26 mouse cellular contexts compared by ENCODE assay signal in genomic region chr1:131671113-131671512, GRCm38 (mm10). TPM values are rescaled to one million over a fixed set of nuclear protein-coding genes. Genes with fewer than 3 reads are reported as not detected.
DNase-seq lines count a peak whose midpoint lies in the region; ATAC-seq and TF ChIP-seq lines count a peak whose summit lies in the region.
"Had no signal": no experiment of that assay in that cellular context is flagged by ENCODE, and none has a peak within 500 bp of the region (broad histone marks: within the 10 kb centered on the region; RNA-seq: fewer than 3 reads in every experiment).

No protein-coding gene starts in this region.

- dilution Hi-C loops in CH12.LX (cut with MboI; ENCODE audit: extremely low pct_ligation_motif_present, extremely low pct_unique_long_range_greater_than_20kb, low sequenced_read_pairs) = no loop called here

- ATAC-seq in granulocyte monocyte progenitor cell, adult 5-6 weeks (replicated peaks; ENCODE audit: poor library complexity, severe bottlenecking) = peak; percentile 68
- peak; percentile 68 for ATAC-seq in megakaryocyte progenitor cell, adult 5-6 weeks (replicated peaks; ENCODE audit: poor library complexity)
- ATAC-seq in midbrain, embryonic 16.5 days = no peak
- ATAC-seq: forebrain, embryonic 14.5 days; forebrain, postnatal 0 days; hindbrain, embryonic 16.5 days; intestine, embryonic 15.5 days had no signal

- peaks cover 12 to 44% of the 10 kb centered on the region in 2 experiments for H3K4me1 ChIP-seq in CH12.LX (ENCODE audit: control insufficient read depth in 1 of 2, insufficient read depth in 2 of 2)
- H3K4me1 ChIP-seq in midbrain, embryonic 16.5 days (ENCODE audit: control insufficient read depth, insufficient read depth, low read length) = no peaks in the 10 kb centered on the region
- H3K4me1 ChIP-seq: embryonic facial prominence, embryonic 12.5 days; embryonic facial prominence, embryonic 15.5 days; heart, embryonic 10.5 days; heart, embryonic 13.5 days; hindbrain, embryonic 12.5 days; intestine, embryonic 15.5 days had no signal

- H3K4me2 ChIP-seq in CH12.LX (ENCODE audit: insufficient read depth, low read depth, poor library complexity, severe bottlenecking) = no peak overlapping the region
- H3K4me2 ChIP-seq in midbrain, embryonic 16.5 days (ENCODE audit: low read length) = no peak overlapping the region
- H3K4me2 ChIP-seq: embryonic facial prominence, embryonic 12.5 days; embryonic facial prominence, embryonic 15.5 days; heart, embryonic 13.5 days; hindbrain, embryonic 12.5 days; intestine, embryonic 15.5 days had no signal

- 93% methylated on average over 8 of the region's 8 CpGs for WGBS in midbrain, embryonic 16.5 days

- TF ChIP-seq CTCF in CH12.LX (conservative IDR thresholded peaks at IDR 0.05 in 1 of 2, IDR thresholded peaks at IDR 0.05 in 1 of 2; ENCODE audit: low read depth in 2 of 2, low read length in 2 of 2) = no peak
- TF ChIP-seq CTCF in layer of hippocampus, adult 2 months (conservative IDR thresholded peaks at IDR 0.05) = no peak

- no peaks in the 10 kb centered on the region for H3K36me3 ChIP-seq in CH12.LX (replicated peaks in 1 of 2; ENCODE audit: control insufficient read depth in 1 of 2, insufficient read depth in 1 of 2, low read length in 1 of 2)
- H3K36me3 ChIP-seq in midbrain, embryonic 16.5 days (ENCODE audit: control insufficient read depth, insufficient read depth, low read length) = no peaks in the 10 kb centered on the region
- H3K36me3 ChIP-seq: embryonic facial prominence, embryonic 12.5 days; embryonic facial prominence, embryonic 15.5 days; heart, embryonic 10.5 days; heart, embryonic 13.5 days; hindbrain, embryonic 12.5 days; intestine, embryonic 15.5 days had no signal

- no peak overlapping the region for H3K27ac ChIP-seq in CH12.LX (ENCODE audit: insufficient read depth, low read depth)
- no peak overlapping the region for H3K27ac ChIP-seq in layer of hippocampus, adult 2 months
- H3K27ac ChIP-seq in midbrain, embryonic 16.5 days (ENCODE audit: low read length) = no peak overlapping the region
- H3K27ac ChIP-seq: embryonic facial prominence, embryonic 12.5 days; embryonic facial prominence, embryonic 15.5 days; gastrocnemius, adult 2 months; heart, adult 2 months; heart, embryonic 10.5 days; heart, embryonic 13.5 days; hindbrain, embryonic 12.5 days; intestine, embryonic 15.5 days had no signal

- DNase-seq in CH12.LX (ENCODE audit: extremely low read depth) = no peak
- no peak for DNase-seq in ovary, postnatal 14 days (ENCODE audit: low spot score)
- no peak for DNase-seq in layer of hippocampus, adult 2 months (ENCODE audit: low spot score in 2 of 2)
- DNase-seq: adrenal gland, adult 2 months; adrenal gland, postnatal 14 days; cerebellum, adult 11 months; cerebellum, adult 9-10 months; cerebellum, postnatal 14 days; forebrain, postnatal 0 days; gastrocnemius, adult 2 months; gastrocnemius, postnatal 14 days; heart, adult 2 months; heart, postnatal 14 days had no signal

- TF ChIP-seq EP300 in CH12.LX (IDR thresholded peaks at IDR 0.05; ENCODE audit: low read length) = no peak

- H3K4me3 ChIP-seq in CH12.LX (replicated peaks in 1 of 3; ENCODE audit: low read depth in 2 of 3, low read length in 2 of 3, poor library complexity in 1 of 3) = no peak overlapping the region
- H3K4me3 ChIP-seq in layer of hippocampus, adult 2 months = no peak overlapping the region
- H3K4me3 ChIP-seq in midbrain, embryonic 16.5 days (ENCODE audit: low read depth, low read length) = no peak overlapping the region
- H3K4me3 ChIP-seq: embryonic facial prominence, embryonic 12.5 days; embryonic facial prominence, embryonic 15.5 days; gastrocnemius, adult 2 months; heart, adult 2 months; heart, embryonic 10.5 days; heart, embryonic 13.5 days; hindbrain, embryonic 12.5 days; intestine, embryonic 15.5 days had no signal

- H3K9me3 ChIP-seq in CH12.LX (replicated peaks; ENCODE audit: low read length) = no peaks in the 10 kb centered on the region
- no peaks in the 10 kb centered on the region for H3K9me3 ChIP-seq in midbrain, embryonic 16.5 days (replicated peaks; ENCODE audit: control insufficient read depth, low read length, poor library complexity, severe bottlenecking)
- H3K9me3 ChIP-seq: embryonic facial prominence, embryonic 12.5 days; embryonic facial prominence, embryonic 15.5 days; G1E; heart, embryonic 10.5 days; heart, embryonic 13.5 days; hindbrain, embryonic 12.5 days; intestine, embryonic 15.5 days had no signal

- H3K9ac ChIP-seq in CH12.LX (ENCODE audit: insufficient read depth, low read depth) = no peak overlapping the region
- H3K9ac ChIP-seq in midbrain, embryonic 16.5 days (ENCODE audit: low read depth, low read length) = no peak overlapping the region
- H3K9ac ChIP-seq: embryonic facial prominence, embryonic 12.5 days; embryonic facial prominence, embryonic 15.5 days; forebrain, postnatal 0 days; heart, embryonic 13.5 days; hindbrain, embryonic 12.5 days; intestine, embryonic 15.5 days had no signal

- no peak for TF ChIP-seq RAD21 in CH12.LX (IDR thresholded peaks at IDR 0.05; ENCODE audit: low read depth, low read length)

- no peaks in the 10 kb centered on the region for H3K79me2 ChIP-seq in CH12.LX (replicated peaks; ENCODE audit: control insufficient read depth, extremely low read depth, insufficient read depth, poor library complexity, severe bottlenecking)

- no peak for TF ChIP-seq POLR2A in CH12.LX (IDR thresholded peaks at IDR 0.05; ENCODE audit: low read depth, low read length)

- no peaks in the 10 kb centered on the region for H3K27me3 ChIP-seq in CH12.LX (replicated peaks)
- H3K27me3 ChIP-seq in midbrain, embryonic 16.5 days (ENCODE audit: control insufficient read depth, insufficient read depth, low read depth, low read length) = no peaks in the 10 kb centered on the region
- H3K27me3 ChIP-seq: embryonic facial prominence, embryonic 12.5 days; embryonic facial prominence, embryonic 15.5 days; heart, embryonic 13.5 days; hindbrain, embryonic 12.5 days; intestine, embryonic 15.5 days had no signal

- in situ Hi-C loops in CH12.LX (cut with MboI; ENCODE audit: low pct_ligation_motif_present, low pct_unique_long_range_greater_than_20kb, low sequenced_read_pairs) = loop anchor here (5.0 kb wide), 1 partner anchor 36 kb away; no protein-coding TSS in a partner anchor

TF ChIP-seq in CH12.LX, 34 proteins besides CTCF, POLR2A, EP300 and RAD21:
- TF ChIP-seq CHD1 (IDR thresholded peaks at IDR 0.05; ENCODE audit: low read depth, low read length) (no peak), BHLHE40 (IDR thresholded peaks at IDR 0.05; ENCODE audit: low read depth, low read length) (peak; percentile 26), IRF4 (IDR thresholded peaks at IDR 0.05; ENCODE audit: low read depth, low read length) (peak; percentile 62)

RNA-seq across cellular contexts. Expression of gene Rab7b, which starts 17.4 kb away (rescaled TPM):
- not detected in 2 replicates for total RNA-seq in CH12.LX (2012; rRNA removed)
- not detected in 2 replicates for total RNA-seq in CH12.LX (2014; rRNA removed)
- 0.19 and 0.44 TPM in 2 replicates for polyA plus RNA-seq in CH12.LX (2012; ENCODE audit: insufficient read length, low read depth)
- 13.4 and 23.6 TPM in 2 replicates for total RNA-seq in granulocyte monocyte progenitor cell, adult 5-6 weeks (2014; fragmentation: Nextera tagmentation)
- total RNA-seq in granulocyte monocyte progenitor cell, adult 5-6 weeks (2017) = 28.4 and 32.8 TPM in 2 replicates
- total RNA-seq in megakaryocyte progenitor cell, adult 5-6 weeks (2015) = 5.8 and 7.7 TPM in 2 replicates
- total RNA-seq in megakaryocyte progenitor cell, adult 5-6 weeks (2017) = 31.1 and 43.2 TPM in 2 replicates
- total RNA-seq in layer of hippocampus, adult 2 months (2021) = 1 to 10 TPM in 1 of 2 experiments, under 1 TPM in 1; 0.83 to 1.6 TPM
- polyA plus RNA-seq in midbrain, embryonic 16.5 days (2015; fragmentation: Nextera tagmentation; extraction: Ambion mirVana) = 0.68 and 0.87 TPM in 2 replicates
- polyA plus RNA-seq: G1E had no signal

RNA-seq across cellular contexts. Expression of gene Ctse, which starts 33.0 kb away (rescaled TPM):
- 1.4 and 1.9 TPM in 2 replicates for total RNA-seq in CH12.LX (2012; rRNA removed)
- total RNA-seq in CH12.LX (2014; rRNA removed) = 1.6 and 1.7 TPM in 2 replicates
- polyA plus RNA-seq in CH12.LX (2012; ENCODE audit: insufficient read length, low read depth) = 11.6 TPM in 2 replicates
- total RNA-seq in granulocyte monocyte progenitor cell, adult 5-6 weeks (2014; fragmentation: Nextera tagmentation) = 1.7 and 7.5 TPM in 2 replicates
- 1.4 and 2.9 TPM in 2 replicates for total RNA-seq in granulocyte monocyte progenitor cell, adult 5-6 weeks (2017)
- 54.1 and 66.8 TPM in 2 replicates for total RNA-seq in megakaryocyte progenitor cell, adult 5-6 weeks (2015)
- 18.9 and 25.6 TPM in 2 replicates for total RNA-seq in megakaryocyte progenitor cell, adult 5-6 weeks (2017)
- not detected for total RNA-seq in layer of hippocampus, adult 2 months (2021)
- polyA plus RNA-seq in midbrain, embryonic 16.5 days (2015; fragmentation: Nextera tagmentation; extraction: Ambion mirVana) = not detected in 2 replicates
- polyA plus RNA-seq: forebrain, embryonic 14.5 days; frontal cortex, adult 2 months; hindbrain, embryonic 16.5 days had no signal
